Mouse (Mus musculus) central nervous system, embryonic 14 days (tissue): ENCODE results near the gene Il12rb1. TPM values are rescaled to one million over a fixed set of nuclear protein-coding genes. Genes with fewer than 3 reads are reported as not detected.

Source experiments
- polyA plus RNA-seq: library from polyadenylated mRNA; depleted of rRNA; stranded (reverse); fragments of >200 nt; gene quantifications from 2 replicates; pipeline ENCODE4 v1.2.3, GENCODE M21; 2012; rRNA removed

Gene Il12rb1
- 0.09 and 0.25 TPM in 2 replicates for polyA plus RNA-seq

GRCm38 (mm10) chr8:70808239-70808638, at the start of gene Il12rb1:
Gene Il12rb1 (plus strand): TSS chr8:70808449.

GRCm38 (mm10) chr8:70760775-70761406, 47.4 kb upstream of the Il12rb1 start, which contains the start of gene Mpv17l2:
Gene Mpv17l2 (minus strand): TSS chr8:70760946.

DNA sequence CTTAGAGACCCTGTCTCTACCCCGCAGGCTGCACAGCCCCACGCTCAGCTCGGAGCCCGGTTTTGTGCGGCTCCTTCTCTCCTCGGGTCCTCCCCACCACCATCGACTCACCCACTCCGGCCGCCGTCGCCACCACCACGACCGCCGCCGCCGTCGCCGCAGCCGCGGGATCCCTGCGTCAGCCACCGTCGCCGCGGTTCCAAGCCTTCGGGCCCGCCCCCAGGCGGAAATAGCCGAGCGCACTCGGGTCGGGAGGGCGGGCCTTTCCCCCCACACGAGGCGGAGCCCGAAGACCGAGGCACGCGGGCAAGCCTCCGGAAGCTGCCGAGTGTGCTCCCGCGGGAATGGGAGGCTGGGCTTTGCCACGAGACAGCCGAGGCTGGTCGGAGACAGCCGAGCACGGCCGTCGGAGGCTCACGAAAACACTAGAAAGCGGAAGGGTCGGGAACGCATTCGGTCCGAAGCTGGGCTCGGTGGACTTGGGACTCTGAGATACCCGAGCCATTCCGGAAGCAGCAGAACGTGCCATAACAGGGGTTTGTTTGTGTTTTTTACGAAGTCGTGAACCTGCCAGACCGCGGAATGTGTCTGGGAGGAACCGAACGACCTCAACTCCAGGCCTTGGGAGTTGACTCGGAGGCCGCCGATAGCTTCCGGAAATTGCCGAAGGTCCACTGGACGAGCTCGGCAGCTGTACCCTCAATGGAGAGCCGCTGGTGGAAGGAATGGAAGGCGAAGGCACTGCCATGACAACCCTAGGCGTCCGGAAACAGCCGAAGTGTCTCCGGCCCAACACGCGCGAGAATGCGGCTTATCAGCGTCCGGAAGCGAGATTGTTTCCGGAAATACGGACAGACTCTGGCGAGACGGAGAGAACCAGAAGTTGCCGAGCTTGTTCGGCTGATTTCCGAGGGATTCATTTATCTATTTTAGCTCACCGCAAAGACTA, 31.5 kb upstream of the Il12rb1 start, which contains the start of gene Pik3r2:
Gene Pik3r2, minus strand, starts transcription at position 218 of the 949 bp plus-strand sequence.

DNA sequence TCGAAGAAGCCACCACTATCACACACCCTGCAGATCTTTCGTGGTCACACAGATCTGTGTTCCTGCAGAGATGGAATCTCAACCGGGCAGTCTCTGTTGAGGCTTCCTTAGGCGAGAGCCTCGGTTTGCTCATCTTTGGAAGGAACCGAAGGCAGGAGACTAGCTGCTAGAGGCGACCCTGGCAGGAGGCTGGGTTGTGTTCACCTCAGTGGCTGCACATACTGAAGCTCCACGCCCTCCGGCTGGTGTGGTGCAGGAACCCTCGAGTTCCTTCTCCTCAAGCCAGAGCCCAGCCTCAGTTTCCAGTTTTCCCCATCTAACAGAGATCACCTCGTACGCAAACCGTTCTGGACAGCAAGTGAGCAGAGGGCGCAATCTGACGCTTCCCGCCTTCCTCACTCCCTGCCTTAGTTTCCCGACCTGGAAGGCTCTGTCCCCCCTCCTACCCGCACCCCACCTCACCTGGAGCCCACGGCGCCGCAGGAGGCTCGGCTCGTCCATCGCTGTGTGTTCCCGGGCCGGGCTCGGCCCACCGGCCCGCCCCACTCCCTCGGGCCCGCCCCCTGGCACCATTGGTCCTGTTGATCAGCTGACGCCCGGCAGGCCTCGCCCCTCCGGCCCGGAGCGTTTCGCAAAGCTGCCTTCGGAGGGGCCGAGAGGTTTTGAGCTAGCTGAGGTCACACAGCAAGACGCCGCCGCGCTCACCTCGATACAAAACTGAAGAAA, 3.6 kb upstream of the Il12rb1 start, which contains the start of gene Mast3:
Gene Mast3, minus strand, starts transcription at position 574 of the 726 bp plus-strand sequence.

DNA sequence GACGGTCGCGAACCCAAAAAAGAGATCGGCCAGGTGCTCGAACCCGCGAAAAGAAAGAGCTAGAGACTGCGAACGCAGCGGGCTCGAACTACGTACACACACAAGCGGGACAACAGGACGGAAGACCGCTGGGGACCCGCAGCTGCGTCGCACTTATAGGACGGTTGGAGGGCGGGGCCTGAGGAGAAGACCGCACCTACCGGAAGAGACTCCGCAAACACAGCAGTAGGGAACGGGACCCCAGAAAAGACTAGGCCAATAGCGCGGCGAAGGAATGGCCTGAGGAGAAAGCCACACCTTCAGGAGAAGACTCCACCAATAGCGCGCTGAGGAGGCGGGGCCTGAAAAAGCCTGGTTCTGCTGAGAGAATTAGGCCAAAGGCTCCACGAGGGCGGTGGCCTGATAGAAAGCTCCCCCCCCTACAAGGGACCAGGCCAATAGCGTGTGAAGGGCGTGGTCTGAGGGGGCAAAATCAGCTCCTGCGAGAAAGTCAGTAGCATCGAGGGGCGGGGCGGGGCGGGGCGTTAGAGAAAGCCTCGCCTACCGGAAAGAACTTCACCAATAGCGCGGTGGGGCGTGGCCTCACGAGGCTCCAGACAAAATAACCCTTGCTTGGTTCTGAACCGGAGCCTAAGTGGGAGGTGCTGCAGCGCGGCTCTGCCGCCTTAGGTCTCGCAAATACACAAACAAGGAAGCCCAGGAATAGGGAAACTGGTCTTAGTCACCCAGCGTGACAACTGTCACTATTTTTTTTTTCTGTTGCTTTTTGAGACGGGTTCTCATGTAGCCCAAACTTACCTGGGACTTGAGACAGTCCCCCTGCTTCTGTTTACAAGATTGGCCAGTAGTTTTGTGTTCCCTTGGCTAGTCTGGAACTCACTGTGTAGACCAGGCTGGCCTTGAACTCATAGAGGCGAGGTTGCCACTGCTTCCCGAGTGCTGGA, 31.4 kb downstream of the Il12rb1 start, which contains the start of gene Arrdc2:
Gene Arrdc2, minus strand, starts transcription at position 313 of the 944 bp plus-strand sequence.

GRCm38 (mm10) chr8:70862824-70863641, 54.8 kb downstream of the Il12rb1 start, which contains the start of gene Kcnn1:
Gene Kcnn1 (minus strand): TSS chr8:70863258.

Other genes with a start within 250 kb of the Il12rb1 start
- gene Isyna1, start 214.1 kb upstream of the Il12rb1 start, polyA plus RNA-seq: 143 and 177 TPM in 2 replicates
- gene Ssbp4, start 199.6 kb upstream of the Il12rb1 start, polyA plus RNA-seq: 183 and 213 TPM in 2 replicates
- gene Lrrc25, start 192.3 kb upstream of the Il12rb1 start, polyA plus RNA-seq: 1.6 TPM in 2 replicates
- gene Gdf15, start 176.0 kb upstream of the Il12rb1 start, polyA plus RNA-seq: 0.19 and 0.29 TPM in 2 replicates
- 59.2 and 61.0 TPM in 2 replicates for gene Pgpep1, start 148.1 kb upstream of the Il12rb1 start, polyA plus RNA-seq
- 183 and 207 TPM in 2 replicates for gene Lsm4, start 135.2 kb upstream of the Il12rb1 start, polyA plus RNA-seq
- 210 and 211 TPM in 2 replicates for gene Jund, start 109.5 kb upstream of the Il12rb1 start, polyA plus RNA-seq
- 0.08 and 0.10 TPM in 2 replicates for gene Iqcn, start 105.0 kb upstream of the Il12rb1 start, polyA plus RNA-seq
- gene Gm3336, start 89.9 kb upstream of the Il12rb1 start, polyA plus RNA-seq: not detected in 2 replicates
- gene Pde4c, start 84.7 kb upstream of the Il12rb1 start, polyA plus RNA-seq: 0.53 and 0.63 TPM in 2 replicates
- gene Rab3a, start 53.8 kb upstream of the Il12rb1 start, polyA plus RNA-seq: 325 and 328 TPM in 2 replicates
- 29.6 and 30.7 TPM in 2 replicates for gene Mpv17l2, start 47.5 kb upstream of the Il12rb1 start, polyA plus RNA-seq
- gene Pik3r2, start 31.7 kb upstream of the Il12rb1 start, polyA plus RNA-seq: 130 and 142 TPM in 2 replicates
- gene Mast3, start 3.4 kb upstream of the Il12rb1 start, polyA plus RNA-seq: 34.8 and 40.4 TPM in 2 replicates
- 25.9 and 29.4 TPM in 2 replicates for gene Arrdc2, start 31.3 kb downstream of the Il12rb1 start, polyA plus RNA-seq
- gene Kcnn1, start 54.8 kb downstream of the Il12rb1 start, polyA plus RNA-seq: 27.1 and 32.0 TPM in 2 replicates
- gene Ccdc124, start 65.5 kb downstream of the Il12rb1 start, polyA plus RNA-seq: 99.2 and 103 TPM in 2 replicates
- gene Slc5a5, start 84.3 kb downstream of the Il12rb1 start, polyA plus RNA-seq: 1.3 and 1.4 TPM in 2 replicates
- 3,162 and 3,295 TPM in 2 replicates for gene Rpl18a, start 89.0 kb downstream of the Il12rb1 start, polyA plus RNA-seq
- gene Map1s, start 97.5 kb downstream of the Il12rb1 start, polyA plus RNA-seq: 64.2 and 71.1 TPM in 2 replicates